Mouse (Mus musculus): ENCODE data around the gene Mb. TPM values are rescaled to one million over a fixed set of nuclear protein-coding genes. Genes with fewer than 3 reads are reported as not detected.

Mb gene
- polyA plus RNA-seq, 1 experiment, result not detected

DNA sequence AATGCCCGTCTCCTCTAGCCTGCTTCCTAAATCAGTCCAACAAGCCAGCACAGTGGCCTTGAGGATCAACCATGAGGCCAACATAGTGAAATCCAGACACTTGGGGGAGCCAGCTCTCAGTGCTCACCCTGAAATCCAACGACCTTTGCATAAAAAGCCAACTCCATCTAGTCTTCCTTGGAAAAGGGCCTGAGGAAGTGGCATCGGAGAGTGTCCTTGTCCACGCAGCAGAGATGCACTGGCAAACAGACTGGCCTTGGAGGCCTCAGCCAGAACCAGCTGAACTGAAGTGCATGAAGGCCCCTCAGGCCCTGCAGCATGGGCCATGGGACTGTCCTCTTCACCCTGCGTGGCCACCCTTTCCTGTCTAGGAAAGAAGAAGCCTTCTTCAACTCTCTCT lies 31.0 kb upstream of the Mb start:
- no peaks in the 10 kb centered on the region; the same call in 1 of the 2 replicates for H3K36me3 ChIP-seq (ENCODE audit: control insufficient read depth)
- H3K4me1 ChIP-seq (ENCODE audit: control insufficient read depth), result no peaks in the 10 kb centered on the region
- H3K27me3 ChIP-seq (ENCODE audit: control insufficient read depth), result no peaks in the 10 kb centered on the region
- no peaks in the 10 kb centered on the region for H3K9me3 ChIP-seq (ENCODE audit: control insufficient read depth, low read length)
- H3K4me3 ChIP-seq (replicated peaks), result no peak overlapping the region
- TF ChIP-seq TAL1 (IDR thresholded peaks at IDR 0.05; ENCODE audit: low read length) (no peak), GATA1 (IDR thresholded peaks at IDR 0.05; ENCODE audit: low read length) (no peak)

DNA sequence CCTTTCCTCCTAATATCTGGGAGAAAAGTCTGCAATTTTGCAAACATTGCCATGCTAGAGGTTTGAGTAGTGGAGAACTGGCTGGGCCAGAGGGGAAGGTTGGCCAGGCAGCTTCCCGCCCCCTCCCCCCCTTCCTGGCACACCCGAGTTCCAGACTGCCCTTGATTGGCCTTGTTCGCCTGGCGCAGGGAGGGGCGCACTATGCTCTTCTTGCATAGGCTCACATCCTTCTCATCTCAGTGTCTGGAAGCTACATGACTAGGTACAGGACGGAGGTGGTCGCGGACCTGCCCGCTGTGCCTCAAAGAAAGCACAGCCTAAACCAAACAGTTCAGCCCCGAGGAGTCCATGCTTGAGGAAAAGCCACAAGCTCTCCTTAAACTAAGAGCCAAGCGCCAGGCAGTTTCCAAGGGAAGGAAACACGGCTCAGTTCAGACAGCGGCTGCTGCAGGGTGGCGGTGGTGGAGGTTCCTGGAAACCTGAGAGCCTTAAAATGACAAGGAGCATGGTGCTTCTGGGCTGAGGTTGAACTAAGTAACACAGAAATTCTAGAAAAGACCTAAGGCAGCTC lies 30.3 kb upstream of the Mb start:
- TF ChIP-seq GATA1 (IDR thresholded peaks at IDR 0.05; ENCODE audit: low read length), result no peak
- TF ChIP-seq TAL1 (IDR thresholded peaks at IDR 0.05; ENCODE audit: low read length), result no peak
- H3K36me3 ChIP-seq (ENCODE audit: control insufficient read depth), result no peaks in the 10 kb centered on the region; the same call in 1 of the 2 replicates
- H3K27me3 ChIP-seq (ENCODE audit: control insufficient read depth), result no peaks in the 10 kb centered on the region
- H3K9me3 ChIP-seq (ENCODE audit: control insufficient read depth, low read length), result no peaks in the 10 kb centered on the region
- no peaks in the 10 kb centered on the region for H3K4me1 ChIP-seq (ENCODE audit: control insufficient read depth)
- no peak overlapping the region for H3K4me3 ChIP-seq (replicated peaks)

DNA sequence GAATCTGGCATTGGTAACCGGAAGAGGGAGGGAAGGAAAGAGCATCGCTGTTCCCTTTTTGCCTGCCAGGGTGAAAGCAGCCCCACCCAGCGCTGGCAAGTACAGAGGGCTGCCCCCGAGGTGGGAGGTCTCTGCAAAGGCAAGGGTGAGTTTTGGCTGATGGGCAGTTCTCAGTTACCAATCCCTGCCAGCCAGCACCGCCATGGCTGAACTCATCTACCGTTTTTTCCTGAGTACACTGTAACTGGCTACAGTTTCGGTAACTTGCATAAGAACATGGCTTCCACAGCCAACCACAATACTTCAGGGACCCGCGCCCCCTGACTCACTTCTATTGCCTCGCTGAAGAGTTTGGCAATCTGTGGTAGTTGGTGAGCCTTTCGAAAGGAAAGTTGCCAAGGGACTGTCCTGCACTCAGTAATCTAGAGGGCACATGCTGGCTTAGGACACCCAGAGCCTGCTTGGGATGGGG lies 29.5 kb upstream of the Mb start:
- Histone ChIP-seq H3K27me3 (ENCODE audit: control insufficient read depth) (no peaks in the 10 kb centered on the region), H3K4me3 (replicated peaks) (no peak overlapping the region), H3K36me3 (ENCODE audit: control insufficient read depth) (no peaks in the 10 kb centered on the region; the same call in 1 of the 2 replicates), H3K4me1 (ENCODE audit: control insufficient read depth) (no peaks in the 10 kb centered on the region), H3K9me3 (ENCODE audit: control insufficient read depth, low read length) (no peaks in the 10 kb centered on the region)
- no peak for TF ChIP-seq TAL1 (IDR thresholded peaks at IDR 0.05; ENCODE audit: low read length)
- no peak for TF ChIP-seq GATA1 (IDR thresholded peaks at IDR 0.05; ENCODE audit: low read length)

DNA sequence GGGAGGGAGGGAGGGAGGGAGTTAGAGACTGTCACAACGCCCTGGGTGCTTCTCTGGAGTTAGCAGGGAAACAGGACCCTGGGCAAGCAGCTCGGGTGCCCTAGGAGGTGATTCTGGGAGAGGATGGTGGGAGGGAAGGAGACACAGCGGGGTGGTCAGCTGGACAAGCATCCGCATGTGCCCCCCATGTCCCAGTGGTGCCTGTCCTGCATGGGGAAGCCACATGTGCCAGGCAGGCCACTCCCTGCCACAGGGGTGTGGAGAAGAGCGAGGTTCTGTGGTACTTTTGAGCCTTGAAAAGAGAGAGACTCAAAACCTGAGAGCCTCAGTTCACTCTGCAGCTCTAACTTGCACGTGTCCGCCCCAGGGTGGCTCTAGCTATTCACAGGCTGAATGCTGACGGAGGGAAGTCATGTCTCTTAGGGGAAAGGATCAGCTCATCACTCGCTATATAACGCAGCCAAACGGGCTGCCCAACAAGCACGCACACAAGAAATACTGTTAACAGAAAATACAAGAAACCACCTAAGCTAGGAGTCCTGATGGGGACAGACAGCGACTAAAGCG lies 28.9 kb upstream of the Mb start:
- H3K4me1 ChIP-seq (ENCODE audit: control insufficient read depth), result no peaks in the 10 kb centered on the region
- H3K36me3 ChIP-seq (ENCODE audit: control insufficient read depth), result no peaks in the 10 kb centered on the region; the same call in 1 of the 2 replicates
- no peaks in the 10 kb centered on the region for H3K27me3 ChIP-seq (ENCODE audit: control insufficient read depth)
- no peak overlapping the region for H3K4me3 ChIP-seq (replicated peaks)
- no peaks in the 10 kb centered on the region for H3K9me3 ChIP-seq (ENCODE audit: control insufficient read depth, low read length)
- TF ChIP-seq TAL1 (IDR thresholded peaks at IDR 0.05; ENCODE audit: low read length) (no peak), GATA1 (IDR thresholded peaks at IDR 0.05; ENCODE audit: low read length) (no peak)

DNA sequence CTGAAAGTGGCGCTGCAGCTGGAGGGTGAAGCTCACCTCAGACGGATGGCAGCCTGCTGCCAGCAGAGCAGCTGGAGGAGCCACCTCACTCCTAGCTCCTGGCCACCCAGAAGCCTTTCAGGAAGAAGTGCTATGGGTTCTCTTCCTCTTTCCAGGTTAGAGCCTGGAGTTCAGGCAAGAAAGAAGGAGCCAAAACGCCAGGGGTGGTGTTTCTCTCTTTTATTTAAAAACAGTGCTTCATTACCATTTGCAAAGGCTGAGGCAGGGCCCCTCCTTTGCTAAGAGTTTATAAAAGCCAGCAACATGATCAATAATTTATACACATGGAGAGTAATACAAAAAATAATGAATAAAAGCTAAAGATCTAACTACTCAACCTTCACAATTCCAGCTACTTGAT lies 28.3 kb upstream of the Mb start:
- H3K4me1 ChIP-seq (ENCODE audit: control insufficient read depth), result no peaks in the 10 kb centered on the region
- H3K9me3 ChIP-seq (ENCODE audit: control insufficient read depth, low read length), result no peaks in the 10 kb centered on the region
- no peak for TF ChIP-seq TAL1 (IDR thresholded peaks at IDR 0.05; ENCODE audit: low read length)
- H3K27me3 ChIP-seq (ENCODE audit: control insufficient read depth), result no peaks in the 10 kb centered on the region
- no peak overlapping the region for H3K4me3 ChIP-seq (replicated peaks)
- no peaks in the 10 kb centered on the region; the same call in 1 of the 2 replicates for H3K36me3 ChIP-seq (ENCODE audit: control insufficient read depth)

DNA sequence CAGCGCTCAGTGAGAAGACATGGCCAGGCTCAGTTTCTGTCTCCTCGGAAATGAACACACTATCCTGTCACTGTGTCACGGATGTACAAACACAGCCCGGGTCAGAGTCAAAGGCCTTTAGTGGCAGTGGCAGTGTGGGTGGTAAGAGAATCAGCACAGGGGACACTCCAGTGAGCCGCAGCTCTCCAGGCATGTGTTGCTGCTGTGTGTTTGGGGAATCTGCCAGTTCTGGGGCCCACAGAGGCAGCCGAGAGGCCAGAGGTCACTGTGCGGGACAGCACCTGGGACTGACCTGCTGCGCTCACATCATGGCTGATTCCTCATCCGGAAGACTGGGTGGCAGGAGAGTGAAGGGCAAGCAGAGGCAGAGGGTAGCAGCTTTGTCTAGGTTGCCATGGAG lies 27.4 kb upstream of the Mb start:
- Histone ChIP-seq H3K36me3 (ENCODE audit: control insufficient read depth) (no peaks in the 10 kb centered on the region; the same call in 1 of the 2 replicates), H3K27me3 (ENCODE audit: control insufficient read depth) (no peaks in the 10 kb centered on the region), H3K4me3 (replicated peaks) (no peak overlapping the region), H3K4me1 (ENCODE audit: control insufficient read depth) (no peaks in the 10 kb centered on the region), H3K9me3 (ENCODE audit: control insufficient read depth, low read length) (no peaks in the 10 kb centered on the region)
- no peak for TF ChIP-seq TAL1 (IDR thresholded peaks at IDR 0.05; ENCODE audit: low read length)
- no peak for TF ChIP-seq GATA1 (IDR thresholded peaks at IDR 0.05; ENCODE audit: low read length)

DNA sequence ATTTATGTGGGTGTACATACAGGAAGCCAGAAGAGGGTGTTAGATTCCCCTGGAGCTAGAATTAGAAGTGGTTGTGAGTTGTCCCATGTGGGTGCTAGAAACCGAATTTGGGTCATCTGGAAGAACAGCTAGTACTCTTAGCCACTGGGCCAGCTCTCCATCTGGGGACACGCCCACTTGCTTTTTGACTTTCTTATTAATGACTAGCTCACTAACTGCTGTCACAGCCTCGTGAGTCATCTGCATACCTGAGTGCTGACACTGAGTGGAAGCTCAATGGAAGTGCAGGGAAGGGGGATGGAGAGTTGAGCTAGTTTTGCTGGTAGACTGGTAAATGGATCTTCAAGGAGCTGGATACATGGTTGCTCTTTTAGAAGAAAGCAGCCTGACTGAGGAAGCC lies 26.1 kb upstream of the Mb start:
- Histone ChIP-seq H3K27me3 (ENCODE audit: control insufficient read depth) (peaks cover 3% of the 10 kb centered on the region), H3K4me3 (replicated peaks) (no peak overlapping the region), H3K9me3 (ENCODE audit: control insufficient read depth, low read length) (no peaks in the 10 kb centered on the region), H3K36me3 (ENCODE audit: control insufficient read depth) (no peaks in the 10 kb centered on the region; the same call in 1 of the 2 replicates), H3K4me1 (ENCODE audit: control insufficient read depth) (peaks cover 2% of the 10 kb centered on the region)
- no peak for TF ChIP-seq TAL1 (IDR thresholded peaks at IDR 0.05; ENCODE audit: low read length)
- no peak for TF ChIP-seq GATA1 (IDR thresholded peaks at IDR 0.05; ENCODE audit: low read length)

DNA sequence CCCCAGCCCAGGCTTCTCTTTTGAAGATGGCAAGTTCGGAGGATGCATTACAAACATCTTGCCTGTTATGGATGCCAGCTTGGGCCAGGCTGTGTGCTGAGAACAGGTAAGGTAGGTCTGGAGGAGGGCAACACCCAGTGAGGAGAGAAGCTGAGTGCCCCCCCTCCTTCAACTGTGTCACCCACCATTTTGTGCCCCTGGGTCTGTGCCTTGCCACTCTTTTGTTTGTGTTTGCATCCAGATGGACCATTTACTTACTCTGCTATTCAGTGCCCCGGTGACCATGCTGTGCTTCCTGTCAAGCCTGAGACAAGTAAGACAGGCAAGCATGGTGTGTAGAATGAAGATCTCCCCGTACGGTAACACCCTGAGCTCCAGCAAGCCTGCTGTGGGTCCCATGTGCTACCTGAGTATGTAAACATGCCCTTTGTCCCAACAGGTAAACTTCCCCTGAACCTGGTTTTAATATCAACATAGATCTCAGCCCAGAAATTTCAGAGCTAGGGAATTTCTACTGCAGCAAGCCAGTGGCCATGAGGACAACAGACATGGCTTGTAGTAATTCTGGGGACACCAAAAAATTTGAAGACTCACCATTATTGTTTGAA lies 22.2 kb upstream of the Mb start:
- Histone ChIP-seq H3K4me1 (ENCODE audit: control insufficient read depth) (peaks cover 4% of the 10 kb centered on the region), H3K4me3 (replicated peaks) (no peak overlapping the region), H3K9me3 (ENCODE audit: control insufficient read depth, low read length) (no peaks in the 10 kb centered on the region), H3K27me3 (ENCODE audit: control insufficient read depth) (peaks cover 3% of the 10 kb centered on the region), H3K36me3 (ENCODE audit: control insufficient read depth) (no peaks in the 10 kb centered on the region; the same call in 1 of the 2 replicates)
- TF ChIP-seq TAL1 (IDR thresholded peaks at IDR 0.05; ENCODE audit: low read length) (no peak), GATA1 (IDR thresholded peaks at IDR 0.05; ENCODE audit: low read length) (no peak)

DNA sequence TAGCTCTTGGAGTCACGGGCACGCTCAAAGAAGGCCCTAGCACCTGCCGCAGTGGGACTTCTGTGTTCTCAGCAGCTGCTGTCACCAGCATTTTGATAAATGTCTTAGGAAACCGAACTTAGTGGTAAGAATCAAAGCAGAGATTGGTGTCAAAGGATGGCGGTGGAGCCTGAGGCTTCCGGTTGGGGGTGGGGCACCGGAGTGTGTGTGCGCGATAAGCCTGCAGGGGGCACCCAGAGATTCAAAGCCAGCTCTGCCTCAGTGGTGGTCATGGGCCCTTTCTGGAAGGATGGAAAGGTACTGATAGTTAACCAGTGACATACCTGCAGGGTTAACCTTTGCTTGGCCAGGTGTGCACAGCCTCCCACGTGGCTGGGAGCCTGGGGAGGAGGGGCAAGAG lies 21.0 kb upstream of the Mb start:
- Histone ChIP-seq H3K27me3 (ENCODE audit: control insufficient read depth) (peaks cover 3% of the 10 kb centered on the region), H3K36me3 (ENCODE audit: control insufficient read depth) (no peaks in the 10 kb centered on the region), H3K9me3 (ENCODE audit: control insufficient read depth, low read length) (no peaks in the 10 kb centered on the region), H3K4me1 (ENCODE audit: control insufficient read depth) (peaks cover 4% of the 10 kb centered on the region), H3K4me3 (replicated peaks) (no peak overlapping the region)
- TF ChIP-seq TAL1 (IDR thresholded peaks at IDR 0.05; ENCODE audit: low read length), result no peak
- no peak for TF ChIP-seq GATA1 (IDR thresholded peaks at IDR 0.05; ENCODE audit: low read length)
